Mouse (Mus musculus): ENCODE data around the gene Cdc34b. TPM values are rescaled to one million over a fixed set of nuclear protein-coding genes. Genes with fewer than 3 reads are reported as not detected.

Gene Cdc34b
- polyA plus RNA-seq, 1 experiment from 2014 or later: 0.13 TPM

- 70% methylated on average over 3 of the region's 3 CpGs for WGBS (ENCODE audit: insufficient replicate concordance)
- Histone ChIP-seq H3K9ac (ENCODE audit: low read depth, low read length) (no peak overlapping the region), H3K9me3 (replicated peaks; ENCODE audit: control insufficient read depth, low read length) (no peaks in the 10 kb centered on the region), H3K36me3 (ENCODE audit: control insufficient read depth, insufficient read depth, low read length) (no peaks in the 10 kb centered on the region), H3K4me2 (no peak overlapping the region), H3K4me3 (ENCODE audit: low read depth, low read length) (no peak overlapping the region), H3K4me1 (ENCODE audit: control insufficient read depth, insufficient read depth, low read length) (no peaks in the 10 kb centered on the region), H3K27ac (ENCODE audit: low read depth, low read length) (no peak overlapping the region), H3K27me3 (ENCODE audit: control insufficient read depth, insufficient read depth, low read length) (no peaks in the 10 kb centered on the region; the same call in 1 of the 2 replicates)
- no peak for ATAC-seq (replicated peaks; ENCODE audit: insufficient number of reproducible peaks, low FRiP score, low TSS enrichment)
Observed at GRCm38 (mm10) chr11:94760364-94760763, 18.8 kb downstream of the Cdc34b start.

GRCm38 (mm10) chr11:94760799-94761198 is 19.2 kb downstream of the Cdc34b start:
- WGBS (ENCODE audit: insufficient replicate concordance): 67% methylated on average over 7 of the region's 7 CpGs
- H3K36me3 ChIP-seq (ENCODE audit: control insufficient read depth, insufficient read depth, low read length): no peaks in the 10 kb centered on the region
- no peak overlapping the region for H3K27ac ChIP-seq (ENCODE audit: low read depth, low read length)
- H3K4me1 ChIP-seq (ENCODE audit: control insufficient read depth, insufficient read depth, low read length): no peaks in the 10 kb centered on the region
- no peak overlapping the region for H3K4me3 ChIP-seq (ENCODE audit: low read depth, low read length)
- ATAC-seq (replicated peaks; ENCODE audit: insufficient number of reproducible peaks, low FRiP score, low TSS enrichment): no peak
- H3K9me3 ChIP-seq (replicated peaks; ENCODE audit: control insufficient read depth, low read length): no peaks in the 10 kb centered on the region
- no peak overlapping the region for H3K4me2 ChIP-seq
- H3K27me3 ChIP-seq (ENCODE audit: control insufficient read depth, insufficient read depth, low read length): no peaks in the 10 kb centered on the region; the same call in 1 of the 2 replicates
- no peak overlapping the region for H3K9ac ChIP-seq (ENCODE audit: low read depth, low read length)

- 71% methylated on average over 1 of the region's 1 CpGs for WGBS (ENCODE audit: insufficient replicate concordance)
- Histone ChIP-seq H3K9ac (ENCODE audit: low read depth, low read length) (no peak overlapping the region), H3K36me3 (ENCODE audit: control insufficient read depth, insufficient read depth, low read length) (no peaks in the 10 kb centered on the region), H3K27ac (ENCODE audit: low read depth, low read length) (no peak overlapping the region), H3K9me3 (replicated peaks; ENCODE audit: control insufficient read depth, low read length) (no peaks in the 10 kb centered on the region), H3K4me1 (ENCODE audit: control insufficient read depth, insufficient read depth, low read length) (no peaks in the 10 kb centered on the region), H3K4me3 (ENCODE audit: low read depth, low read length) (no peak overlapping the region), H3K27me3 (ENCODE audit: control insufficient read depth, insufficient read depth, low read length) (no peaks in the 10 kb centered on the region; the same call in 1 of the 2 replicates), H3K4me2 (no peak overlapping the region)
- no peak for ATAC-seq (replicated peaks; ENCODE audit: insufficient number of reproducible peaks, low FRiP score, low TSS enrichment)
Observed at GRCm38 (mm10) chr11:94762281-94762680, 20.7 kb downstream of the Cdc34b start.

GRCm38 (mm10) chr11:94762775-94763174 is 21.2 kb downstream of the Cdc34b start:
- Histone ChIP-seq H3K27ac (ENCODE audit: low read depth, low read length) (no peak overlapping the region), H3K4me2 (no peak overlapping the region), H3K4me3 (ENCODE audit: low read depth, low read length) (no peak overlapping the region), H3K4me1 (ENCODE audit: control insufficient read depth, insufficient read depth, low read length) (no peaks in the 10 kb centered on the region), H3K36me3 (ENCODE audit: control insufficient read depth, insufficient read depth, low read length) (no peaks in the 10 kb centered on the region), H3K9ac (ENCODE audit: low read depth, low read length) (no peak overlapping the region), H3K9me3 (replicated peaks; ENCODE audit: control insufficient read depth, low read length) (no peaks in the 10 kb centered on the region), H3K27me3 (ENCODE audit: control insufficient read depth, insufficient read depth, low read length) (no peaks in the 10 kb centered on the region)
- 33% methylated on average over 6 of the region's 6 CpGs for WGBS (ENCODE audit: insufficient replicate concordance)
- no peak for ATAC-seq (replicated peaks; ENCODE audit: insufficient number of reproducible peaks, low FRiP score, low TSS enrichment)

DNA sequence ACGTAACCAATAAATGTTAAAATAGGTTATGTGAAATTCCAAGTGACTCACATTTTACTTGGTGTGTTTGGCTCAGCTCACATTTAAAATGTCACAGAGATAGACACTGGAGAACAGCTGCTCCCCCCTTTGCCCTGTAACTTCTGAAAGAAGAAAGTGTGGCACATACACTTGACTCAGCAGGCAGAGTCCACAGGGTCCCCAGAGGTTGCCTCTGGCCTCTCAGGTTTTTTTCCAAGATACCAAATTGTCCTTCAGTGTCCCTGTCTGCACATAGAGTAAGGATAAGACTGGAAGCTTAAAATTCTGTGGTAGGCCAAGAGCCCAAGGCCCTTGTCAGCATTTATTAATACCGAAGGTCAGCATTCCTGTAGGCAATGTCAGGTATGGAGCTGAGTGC is 25.7 kb downstream of the Cdc34b start:
- Histone ChIP-seq H3K9ac (ENCODE audit: low read depth, low read length) (no peak overlapping the region), H3K4me2 (no peak overlapping the region), H3K27me3 (ENCODE audit: control insufficient read depth, insufficient read depth, low read length) (no peaks in the 10 kb centered on the region), H3K4me3 (ENCODE audit: low read depth, low read length) (no peak overlapping the region), H3K27ac (ENCODE audit: low read depth, low read length) (no peak overlapping the region), H3K9me3 (replicated peaks; ENCODE audit: control insufficient read depth, low read length) (no peaks in the 10 kb centered on the region), H3K4me1 (ENCODE audit: control insufficient read depth, insufficient read depth, low read length) (no peaks in the 10 kb centered on the region), H3K36me3 (ENCODE audit: control insufficient read depth, insufficient read depth, low read length) (no peaks in the 10 kb centered on the region)
- WGBS (ENCODE audit: insufficient replicate concordance): 87% methylated on average over 2 of the region's 2 CpGs
- no peak for ATAC-seq (replicated peaks; ENCODE audit: insufficient number of reproducible peaks, low FRiP score, low TSS enrichment)

DNA sequence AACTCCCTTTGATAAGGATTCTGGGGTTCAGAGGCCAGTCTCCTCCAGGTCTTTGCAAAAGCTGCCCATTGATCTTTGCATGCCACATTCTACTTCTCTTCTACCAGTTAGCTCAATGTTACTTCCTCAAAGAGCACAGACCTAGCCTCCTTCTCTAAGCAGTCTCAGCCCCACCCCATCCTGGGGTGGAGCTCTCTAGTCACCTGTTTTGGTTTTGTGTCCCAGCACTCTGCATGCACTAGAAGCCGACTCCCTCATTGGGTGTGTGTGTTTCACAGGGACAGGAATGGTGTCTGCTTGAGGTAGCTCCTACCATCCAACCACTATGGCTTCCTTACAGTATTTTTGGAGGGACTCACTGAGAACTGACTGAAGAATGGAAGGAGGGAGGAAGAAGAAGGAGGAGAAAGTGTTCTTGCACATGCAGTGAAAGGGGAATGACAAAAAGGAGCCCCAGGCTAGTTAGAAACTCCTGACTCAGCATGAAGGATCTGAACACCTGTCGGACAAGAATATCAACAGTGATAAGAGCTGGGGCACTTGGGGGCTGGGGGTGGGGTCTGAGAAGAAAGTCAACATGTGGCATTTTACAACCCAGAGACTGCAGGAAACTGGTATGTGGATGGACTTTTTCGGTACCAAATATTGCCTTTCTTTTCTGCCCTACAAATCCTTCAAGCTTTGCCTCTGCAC is 30.9 kb downstream of the Cdc34b start:
- ATAC-seq (replicated peaks; ENCODE audit: insufficient number of reproducible peaks, low FRiP score, low TSS enrichment): no peak
- no peaks in the 10 kb centered on the region for H3K36me3 ChIP-seq (ENCODE audit: control insufficient read depth, insufficient read depth, low read length)
- H3K9ac ChIP-seq (ENCODE audit: low read depth, low read length): no peak overlapping the region
- H3K27ac ChIP-seq (ENCODE audit: low read depth, low read length): no peak overlapping the region
- H3K9me3 ChIP-seq (replicated peaks; ENCODE audit: control insufficient read depth, low read length): no peaks in the 10 kb centered on the region
- no peak overlapping the region for H3K4me3 ChIP-seq (ENCODE audit: low read depth, low read length)
- no peaks in the 10 kb centered on the region for H3K27me3 ChIP-seq (ENCODE audit: control insufficient read depth, insufficient read depth, low read length)
- no peaks in the 10 kb centered on the region for H3K4me1 ChIP-seq (ENCODE audit: control insufficient read depth, insufficient read depth, low read length)
- H3K4me2 ChIP-seq: no peak overlapping the region
- WGBS (ENCODE audit: insufficient replicate concordance): 74% methylated on average over 3 of the region's 3 CpGs

DNA sequence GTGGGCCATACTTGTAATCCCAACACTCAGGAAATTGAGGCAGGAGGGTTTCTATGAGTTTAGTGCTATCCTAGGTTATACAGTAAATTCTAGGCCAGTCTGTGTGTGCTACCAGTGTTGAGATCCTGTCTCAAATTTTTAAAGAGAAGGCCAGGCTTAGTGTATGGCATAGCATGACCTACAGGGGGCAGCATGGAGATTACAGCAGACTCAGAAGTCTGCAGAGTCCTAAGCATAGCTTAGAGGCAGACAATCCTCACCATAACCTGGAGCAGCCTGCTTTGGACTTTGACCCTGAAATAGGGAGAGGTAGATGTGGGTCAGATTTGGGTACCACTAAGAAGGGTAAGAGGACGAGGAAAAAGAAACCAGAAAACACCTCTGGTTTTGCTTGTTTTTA is 32.3 kb downstream of the Cdc34b start:
- Histone ChIP-seq H3K9me3 (replicated peaks; ENCODE audit: control insufficient read depth, low read length) (no peaks in the 10 kb centered on the region), H3K27ac (ENCODE audit: low read depth, low read length) (no peak overlapping the region), H3K27me3 (ENCODE audit: control insufficient read depth, insufficient read depth, low read length) (no peaks in the 10 kb centered on the region), H3K4me2 (no peak overlapping the region), H3K4me3 (ENCODE audit: low read depth, low read length) (no peak overlapping the region), H3K4me1 (ENCODE audit: control insufficient read depth, insufficient read depth, low read length) (no peaks in the 10 kb centered on the region), H3K36me3 (ENCODE audit: control insufficient read depth, insufficient read depth, low read length) (no peaks in the 10 kb centered on the region), H3K9ac (ENCODE audit: low read depth, low read length) (no peak overlapping the region)
- WGBS (ENCODE audit: insufficient replicate concordance): 67% methylated on average over 1 of the region's 1 CpGs
- ATAC-seq (replicated peaks; ENCODE audit: insufficient number of reproducible peaks, low FRiP score, low TSS enrichment): no peak

DNA sequence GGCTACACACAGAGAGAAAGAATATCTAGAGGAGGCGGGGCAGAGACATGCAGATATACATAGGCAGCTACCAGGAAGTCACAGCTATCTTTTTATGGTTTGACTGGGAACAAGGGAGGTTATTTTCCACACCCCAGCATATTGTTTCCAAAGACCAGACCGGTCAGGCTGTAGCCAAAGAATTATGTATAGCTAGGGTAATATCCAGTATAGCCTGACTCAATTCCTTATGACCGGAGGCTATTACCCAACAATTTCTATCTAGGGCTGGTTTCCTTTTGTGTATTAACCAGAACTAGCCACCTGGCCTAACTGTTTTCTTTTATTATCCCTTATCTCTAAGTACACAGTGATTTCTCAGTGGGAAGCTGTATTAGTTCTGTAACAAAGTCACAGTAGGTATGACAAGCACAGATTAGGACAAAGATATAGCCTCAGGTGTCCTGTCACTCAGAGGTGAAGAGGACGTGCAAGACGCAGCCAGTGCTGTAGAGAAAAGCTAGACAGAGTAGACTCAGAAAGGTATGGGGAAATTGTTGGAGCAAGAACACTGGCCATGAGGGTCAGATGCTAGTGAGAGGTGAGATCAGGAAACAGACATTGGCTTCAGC is 33.4 kb downstream of the Cdc34b start:
- H3K27ac ChIP-seq (ENCODE audit: low read depth, low read length): no peak overlapping the region
- no peak overlapping the region for H3K9ac ChIP-seq (ENCODE audit: low read depth, low read length)
- H3K9me3 ChIP-seq (replicated peaks; ENCODE audit: control insufficient read depth, low read length): no peaks in the 10 kb centered on the region
- H3K4me2 ChIP-seq: no peak overlapping the region
- 81% methylated on average over 5 of the region's 5 CpGs for WGBS (ENCODE audit: insufficient replicate concordance)
- H3K4me1 ChIP-seq (ENCODE audit: control insufficient read depth, insufficient read depth, low read length): no peaks in the 10 kb centered on the region
- no peaks in the 10 kb centered on the region for H3K27me3 ChIP-seq (ENCODE audit: control insufficient read depth, insufficient read depth, low read length)
- H3K4me3 ChIP-seq (ENCODE audit: low read depth, low read length): no peak overlapping the region
- ATAC-seq (replicated peaks; ENCODE audit: insufficient number of reproducible peaks, low FRiP score, low TSS enrichment): no peak
- H3K36me3 ChIP-seq (ENCODE audit: control insufficient read depth, insufficient read depth, low read length): no peaks in the 10 kb centered on the region

DNA sequence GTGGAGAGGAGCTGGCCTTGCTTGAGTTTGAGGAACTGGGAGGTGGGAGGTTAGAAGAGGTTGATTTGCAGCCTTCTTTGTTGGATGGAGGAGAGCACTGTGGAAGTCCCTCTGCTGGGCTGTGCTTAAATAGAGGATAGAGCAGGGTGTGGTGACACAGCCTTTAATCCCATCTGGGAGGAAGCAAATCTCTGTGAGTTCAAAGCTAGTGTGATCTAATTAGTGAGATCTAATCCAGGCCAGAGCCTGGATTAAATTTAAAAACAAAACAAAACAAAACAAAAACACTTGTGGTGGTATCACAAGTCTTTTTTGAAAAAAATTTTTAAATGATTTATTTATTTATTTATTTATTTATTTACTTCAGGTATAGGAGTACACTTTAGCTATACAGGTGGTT is 41.0 kb downstream of the Cdc34b start, which contains the start of gene Tmem92:
Gene Tmem92 (minus strand): TSS at position 101 of the 400 bp plus-strand sequence.
- Histone ChIP-seq H3K4me1 (ENCODE audit: control insufficient read depth, insufficient read depth, low read length) (no peaks in the 10 kb centered on the region), H3K36me3 (ENCODE audit: control insufficient read depth, insufficient read depth, low read length) (no peaks in the 10 kb centered on the region), H3K27me3 (ENCODE audit: control insufficient read depth, insufficient read depth, low read length) (no peaks in the 10 kb centered on the region), H3K4me2 (no peak within 1 kb of the TSS), H3K9me3 (replicated peaks; ENCODE audit: control insufficient read depth, low read length) (no peaks in the 10 kb centered on the region), H3K9ac (ENCODE audit: low read depth, low read length) (no peak within 1 kb of the TSS), H3K4me3 (ENCODE audit: low read depth, low read length) (no peak within 1 kb of the TSS), H3K27ac (ENCODE audit: low read depth, low read length) (no peak within 1 kb of the TSS)
- no peak for ATAC-seq (replicated peaks; ENCODE audit: insufficient number of reproducible peaks, low FRiP score, low TSS enrichment)
